Mouse (Mus musculus) fibroblast of lung, adult 2 months (primary cell): ENCODE measurements around the gene Dido1.

Source experiments
- DNase-seq: peaks from one replicate; pipeline ENCODE4 v3.0.0-alpha.2; 2011; ENCODE audit warnings: low read depth

The Dido1 gene

DNA sequence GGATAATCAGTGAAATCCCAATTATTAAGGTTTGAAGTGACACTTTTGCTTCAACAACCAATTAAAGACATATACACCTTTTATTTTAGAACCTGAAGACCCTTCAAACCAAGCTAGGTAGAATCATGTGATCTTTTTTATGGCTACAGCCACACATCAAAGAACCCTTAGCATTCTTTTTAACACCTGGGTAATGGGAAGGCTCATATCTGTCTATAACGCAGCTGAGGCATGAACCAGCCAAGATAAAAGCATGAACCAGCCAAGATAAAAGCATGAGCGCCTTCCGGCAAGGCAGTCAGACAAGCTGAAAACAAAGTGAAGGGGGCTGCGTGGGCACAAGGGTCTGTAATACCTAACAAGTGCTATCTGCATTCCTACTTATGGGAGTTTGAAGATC lies 25.8 kb downstream of the Dido1 start:
- no peak for DNase-seq

DNA sequence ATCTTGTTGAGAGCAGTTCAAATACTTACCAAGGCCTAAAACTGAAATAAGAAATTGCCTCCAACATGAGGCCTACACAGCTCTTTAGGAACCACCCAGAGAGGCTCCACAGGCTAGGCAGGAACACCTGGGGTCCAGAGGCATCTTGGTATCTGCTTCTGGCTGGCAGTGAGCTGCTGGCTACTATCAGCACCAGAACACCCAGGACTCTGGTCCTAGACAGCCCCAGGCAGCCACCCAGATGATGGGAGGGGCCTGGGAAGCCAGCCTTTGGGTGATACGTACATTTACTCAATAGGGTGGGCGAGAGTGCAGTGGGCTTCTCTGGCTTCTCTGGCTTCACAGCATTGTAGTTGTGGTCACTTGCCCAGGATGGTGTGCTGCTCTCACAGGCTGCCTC lies 26.3 kb downstream of the Dido1 start:
- DNase-seq = no peak

DNA sequence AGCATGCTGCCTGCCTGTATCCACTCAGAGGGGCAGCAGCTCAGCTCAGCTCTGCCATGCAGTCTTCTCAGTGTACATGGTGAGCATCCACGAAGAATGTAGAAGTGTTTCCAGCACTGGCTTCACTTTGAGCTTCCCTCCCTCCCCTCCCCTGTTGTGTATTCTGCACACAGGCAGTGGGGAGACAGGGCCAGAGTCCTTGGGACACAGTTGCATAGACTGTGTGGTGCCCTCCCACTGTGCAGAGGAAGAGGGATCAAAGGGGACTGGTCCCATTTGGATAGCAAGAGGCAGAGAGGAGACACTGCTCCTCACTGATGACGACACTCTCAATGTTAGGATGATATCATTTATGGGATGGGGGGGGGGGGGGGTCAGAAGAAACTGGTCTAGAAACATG lies 28.6 kb downstream of the Dido1 start:
- DNase-seq = no peak

- DNase-seq = no peak
These were observed 31.1 kb downstream of the Dido1 start for GRCm38 (mm10) chr2:180678609-180679140.

DNA sequence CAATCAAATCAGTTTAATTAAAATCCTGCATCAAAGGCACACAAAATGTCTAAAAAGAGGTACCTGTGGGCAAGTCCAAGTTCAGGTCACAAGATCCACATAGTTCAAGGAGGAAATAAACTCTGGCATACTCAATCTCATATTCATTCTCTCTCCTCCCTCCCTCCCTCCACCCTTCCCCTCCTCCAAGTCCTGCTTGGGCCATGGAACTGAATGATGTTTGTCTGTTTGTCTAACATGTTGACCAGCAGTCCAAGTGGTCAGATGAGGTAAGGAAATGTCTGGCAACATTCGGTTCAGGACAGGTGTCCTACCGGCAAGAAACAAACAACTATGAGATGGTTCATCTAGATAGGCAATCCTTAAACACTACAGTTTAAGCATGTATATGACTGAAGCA lies 33.1 kb downstream of the Dido1 start:
- DNase-seq = no peak

- DNase-seq = no peak
These were observed 47.8 kb downstream of the Dido1 start for GRCm38 (mm10) chr2:180662008-180662407.

DNA sequence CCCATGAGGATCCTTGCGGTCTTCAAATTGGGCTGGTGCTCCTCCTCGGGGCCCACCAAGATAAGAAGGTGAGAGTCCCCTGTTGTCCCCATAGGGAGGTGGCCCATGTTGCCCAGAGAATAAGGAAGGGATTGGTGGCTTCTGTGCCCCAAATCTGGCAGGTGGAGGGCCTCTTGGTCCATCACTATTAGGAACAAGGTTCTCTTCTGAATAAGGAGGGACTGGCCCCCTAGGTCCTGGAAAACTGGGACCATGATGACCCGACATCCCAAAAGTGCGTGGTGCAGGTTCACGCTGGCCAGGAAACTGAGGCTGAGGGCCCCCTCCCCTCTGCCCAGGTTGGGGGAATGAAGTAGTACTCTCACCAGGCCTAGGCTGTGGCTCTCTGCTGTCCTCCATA lies 49.3 kb downstream of the Dido1 start:
- DNase-seq = no peak

DNA sequence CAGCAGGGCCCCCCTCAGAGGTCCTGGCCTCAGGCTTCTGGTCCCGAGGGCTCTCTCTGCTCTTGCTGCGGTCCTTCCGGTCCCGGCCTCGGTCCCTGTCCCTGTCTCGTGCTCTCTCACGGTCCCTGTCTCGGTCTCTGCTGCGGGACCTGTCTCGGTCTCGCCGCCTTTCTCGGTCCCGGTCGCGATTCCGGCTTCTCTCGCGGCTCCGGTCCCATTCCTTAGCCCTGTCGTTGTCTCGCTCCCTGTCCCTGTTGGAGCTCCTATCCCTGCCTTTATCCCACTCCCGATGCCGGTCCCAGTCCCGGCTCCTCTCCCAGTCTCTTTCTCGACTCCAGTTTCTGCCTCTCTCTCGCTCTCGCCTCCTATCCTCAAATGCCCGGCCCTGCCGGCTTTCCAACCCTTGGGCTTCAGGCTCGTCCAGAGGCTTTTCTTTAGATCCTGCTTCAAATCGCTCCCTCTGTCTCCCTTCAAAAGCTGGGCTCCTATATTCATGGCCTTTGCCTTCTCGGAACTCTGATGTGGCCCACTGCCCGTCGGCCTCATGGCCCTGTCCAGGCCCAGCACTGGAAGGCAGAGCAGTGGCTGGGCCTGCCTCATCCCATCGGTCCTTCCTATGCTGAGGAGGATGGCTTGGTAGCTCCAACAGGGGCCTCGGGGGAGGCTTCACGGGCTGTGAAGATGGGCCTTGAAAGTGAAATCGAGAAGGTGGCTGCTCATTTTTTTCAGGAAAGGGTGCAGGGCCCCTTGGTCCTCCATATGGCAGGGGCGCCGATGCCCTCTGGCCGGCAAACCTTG lies 50.2 kb downstream of the Dido1 start:
- no peak for DNase-seq

DNA sequence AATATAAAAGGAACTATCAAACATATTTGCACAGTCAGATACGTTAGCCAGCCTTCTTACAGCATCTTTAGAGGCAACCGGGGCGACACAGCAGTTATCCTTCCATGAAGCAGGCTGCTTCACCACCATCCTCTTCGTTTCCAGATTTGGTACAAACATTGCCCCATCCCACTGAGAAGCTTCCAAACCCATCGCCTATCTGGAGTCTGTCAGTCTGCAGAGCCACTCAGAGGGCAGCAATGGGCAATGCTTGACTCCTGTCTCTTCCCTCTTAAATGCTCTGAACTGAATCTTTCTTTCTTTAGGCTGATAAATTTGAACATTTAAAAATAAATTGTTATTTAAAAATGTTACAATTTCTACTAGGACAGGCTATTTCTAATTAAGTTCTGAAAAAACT lies 51.4 kb downstream of the Dido1 start:
- no peak for DNase-seq

DNA sequence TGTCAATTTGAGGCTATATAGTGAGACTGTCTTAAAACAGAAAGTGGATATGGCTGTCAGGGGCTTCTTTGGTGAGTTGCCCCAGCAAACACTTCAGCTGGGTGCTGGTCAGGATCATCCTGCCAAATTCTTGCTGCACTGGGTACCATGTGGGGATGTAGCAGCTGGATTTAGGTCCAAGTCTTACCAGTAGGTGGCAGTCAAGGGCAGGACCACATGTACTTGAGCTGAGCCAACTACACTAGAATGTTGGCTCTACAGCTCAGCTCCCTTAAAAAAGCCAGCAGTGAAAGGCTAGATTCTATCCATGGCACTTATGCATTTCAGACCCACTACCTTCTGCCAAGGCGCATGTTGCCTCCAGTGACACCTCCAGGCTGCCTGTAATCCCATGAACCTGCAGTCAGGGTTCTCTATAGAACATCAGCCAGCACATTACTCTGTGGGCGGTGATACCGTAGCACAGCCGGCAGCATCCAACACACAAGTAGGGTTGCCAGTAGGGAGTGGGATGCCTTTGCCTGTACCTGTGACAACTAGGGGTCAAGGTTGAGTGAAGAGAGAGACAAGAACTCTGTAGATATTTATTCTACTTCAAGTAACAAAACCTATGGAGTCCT lies 52.3 kb downstream of the Dido1 start:
- DNase-seq = peak; percentile 60

GRCm38 (mm10) chr2:180655150-180655549 lies 54.6 kb downstream of the Dido1 start:
- DNase-seq = no peak

DNA sequence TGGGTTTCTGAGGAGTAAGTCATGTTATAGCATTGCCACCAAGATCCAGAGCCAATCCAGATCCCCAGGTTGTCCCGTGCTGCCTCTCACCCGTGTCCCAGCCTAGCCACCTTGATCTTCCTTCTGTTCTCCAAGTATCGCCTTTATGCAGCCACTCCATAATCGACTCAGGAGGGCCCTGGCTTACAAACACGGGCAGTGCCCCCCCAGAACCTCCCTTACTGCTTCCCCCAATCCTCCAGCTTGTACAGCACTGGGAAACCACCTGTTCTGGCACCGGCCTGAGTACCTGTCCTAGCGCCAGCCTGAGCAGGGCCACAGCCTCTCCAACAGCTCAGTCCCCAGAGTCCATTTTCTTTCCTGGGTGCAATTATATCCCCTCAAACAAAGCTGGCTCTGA lies 55.1 kb downstream of the Dido1 start:
- DNase-seq = no peak

GRCm38 (mm10) chr2:180646841-180647240 lies 63.0 kb downstream of the Dido1 start:
- DNase-seq = no peak

- DNase-seq = no peak
These were observed 66.2 kb downstream of the Dido1 start for GRCm38 (mm10) chr2:180643626-180644025.

DNA sequence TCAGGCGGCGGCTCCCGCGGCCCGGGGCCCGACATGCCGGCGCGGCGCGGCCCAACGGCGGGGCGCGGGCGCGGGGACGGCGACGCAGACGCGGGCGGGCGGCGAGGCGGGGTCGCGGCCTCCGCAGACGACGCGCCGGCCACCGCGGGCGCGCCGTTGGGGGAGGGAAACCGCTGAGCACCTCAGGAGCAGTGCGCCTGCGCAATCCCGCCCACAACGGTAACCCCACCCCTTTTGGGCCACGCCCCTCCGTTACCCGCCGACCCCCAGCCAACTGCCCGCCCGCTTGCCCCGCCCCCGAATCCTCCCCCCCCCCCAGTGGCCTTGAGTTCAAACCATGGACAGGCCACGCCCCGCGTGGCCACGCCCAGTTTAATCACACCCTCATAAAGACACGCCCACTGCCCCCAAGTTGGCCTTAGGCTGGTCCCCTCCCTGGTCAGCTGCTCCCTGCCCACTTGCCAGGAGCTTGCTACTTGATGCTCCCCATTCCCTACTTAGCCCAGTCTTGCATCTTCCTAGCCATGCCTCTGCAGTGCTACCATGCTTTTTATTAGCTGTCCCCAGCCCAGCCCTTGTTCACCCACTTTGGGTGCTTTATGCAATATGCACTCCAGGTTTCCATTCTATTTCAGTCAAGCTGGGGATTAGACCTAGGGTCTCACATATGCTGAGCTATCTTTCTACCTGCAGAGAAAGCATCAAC lies 67.1 kb downstream of the Dido1 start, which contains the start of gene Tcfl5:
Gene Tcfl5 (minus strand): TSS at position 154 of the 706 bp plus-strand sequence.
- DNase-seq = no peak

- DNase-seq = no peak
These were observed 67.9 kb downstream of the Dido1 start for GRCm38 (mm10) chr2:180641576-180642554.

GRCm38 (mm10) chr2:180611882-180612281 lies 97.9 kb downstream of the Dido1 start:
- peak; percentile 55 for DNase-seq

DNA sequence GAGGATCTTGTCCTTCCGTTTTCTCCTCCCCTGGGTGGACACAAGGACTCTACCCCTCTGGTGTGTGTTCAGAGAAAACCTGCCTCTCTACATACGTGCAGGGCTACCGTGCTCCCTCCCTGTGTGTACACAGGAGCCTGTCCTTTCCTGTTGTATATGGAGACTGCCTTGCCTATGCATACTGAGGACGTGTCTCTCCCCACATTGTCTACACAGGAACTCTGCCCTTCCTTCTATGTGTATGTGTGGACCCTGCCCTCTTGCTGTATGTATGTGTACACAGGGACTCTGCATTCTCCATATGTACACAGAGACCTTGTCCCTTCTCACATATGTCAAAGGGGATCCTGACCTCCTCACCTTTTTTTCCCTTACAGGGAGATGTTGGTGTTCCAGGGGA lies 99.5 kb downstream of the Dido1 start:
- DNase-seq = no peak
